In the genomic region with DNA sequence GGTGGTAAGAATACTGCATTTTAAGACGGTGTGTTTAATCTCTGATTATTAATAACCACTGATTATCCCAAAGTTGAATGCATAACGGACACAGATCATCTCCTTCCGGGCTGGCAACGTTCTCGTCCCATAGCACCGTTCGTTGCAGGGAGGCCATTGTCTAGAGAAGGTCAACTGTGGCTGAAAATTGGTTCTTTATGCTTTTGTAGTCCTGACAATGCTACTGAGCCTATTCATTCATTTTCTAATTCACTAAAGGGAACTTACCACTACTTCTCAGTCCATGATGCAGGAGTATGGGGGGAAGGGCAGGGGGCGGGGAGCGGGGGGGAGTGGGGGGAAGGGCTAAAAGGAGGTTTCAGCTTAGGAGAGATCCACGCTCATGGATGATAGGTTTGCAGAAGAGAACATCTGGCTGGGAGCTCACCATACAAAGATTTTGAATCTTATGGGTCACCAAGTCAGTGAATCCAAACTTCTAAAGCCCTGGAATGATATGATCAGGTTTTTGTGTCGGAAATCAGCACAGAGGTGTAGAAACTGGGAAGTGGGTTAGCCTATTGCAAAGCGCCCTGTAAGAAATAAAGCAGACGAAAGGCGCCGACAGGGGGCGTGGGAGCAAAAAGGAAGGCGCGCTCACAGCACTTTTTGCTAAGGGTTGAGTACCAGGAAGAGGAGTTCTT, we compare ENCODE assay signal across 8 mouse cellular contexts. TPM values are rescaled to one million over a fixed set of nuclear protein-coding genes. Genes with fewer than 3 reads are reported as not detected.
A peak's percentile ranks its signal among the peaks of the same experiment; 100 is the strongest.
DNase-seq lines count a peak whose midpoint lies in the region; ATAC-seq and TF ChIP-seq lines count a peak whose summit lies in the region.

No protein-coding gene starts in this region.

- H3K27ac ChIP-seq in embryonic facial prominence, embryonic 14.5 days (replicated peaks; ENCODE audit: low read depth, low read length): peak overlapping the region; percentile 73
- no peak overlapping the region; the same call in 1 of the 2 replicates for H3K27ac ChIP-seq in limb, embryonic 14.5 days (replicated peaks; ENCODE audit: low read depth, low read length)
- peak overlapping the region; percentile 59 for H3K27ac ChIP-seq in midbrain, postnatal 0 days (ENCODE audit: low read depth, low read length)

- H3K27me3 ChIP-seq in embryonic facial prominence, embryonic 14.5 days (replicated peaks; ENCODE audit: control insufficient read depth, insufficient read depth, low read length): no peaks in the 10 kb centered on the region
- H3K27me3 ChIP-seq in limb, embryonic 14.5 days (ENCODE audit: control insufficient read depth, insufficient read depth, low read length): no peaks in the 10 kb centered on the region
- H3K27me3 ChIP-seq in midbrain, postnatal 0 days (ENCODE audit: insufficient read depth, low read length): no peaks in the 10 kb centered on the region

- H3K36me3 ChIP-seq in embryonic facial prominence, embryonic 14.5 days (ENCODE audit: control insufficient read depth, insufficient read depth, low read length): peaks cover 12% of the 10 kb centered on the region
- H3K36me3 ChIP-seq in limb, embryonic 14.5 days (ENCODE audit: control insufficient read depth, insufficient read depth, low read length): peaks cover 10% of the 10 kb centered on the region; the same call in 1 of the 2 replicates
- no peaks in the 10 kb centered on the region; the same call in 1 of the 2 replicates for H3K36me3 ChIP-seq in midbrain, postnatal 0 days (ENCODE audit: insufficient read depth, low read length)

- DNase-seq in 3T3-L1 (ENCODE audit: low read depth, low spot score): peak; percentile 99
- DNase-seq in adrenal gland, postnatal 4 days (ENCODE audit: low spot score in 2 of 2): peak; percentile 54 to 70
- peak; percentile 95 for DNase-seq in embryonic facial prominence, embryonic 14.5 days (ENCODE audit: low spot score)
- DNase-seq in heart, adult 8-10 months (ENCODE audit: low spot score): peak; percentile 86
- DNase-seq in kidney, adult 9 months: peak; percentile 87
- peak; percentile 94 for DNase-seq in limb, embryonic 14.5 days (ENCODE audit: low spot score)
- peak; percentile 93 for DNase-seq in midbrain, postnatal 0 days (ENCODE audit: low spot score)
- peak; percentile 82 to 92 for DNase-seq in spleen, postnatal 14 days (ENCODE audit: low spot score in 2 of 2)

- H3K4me1 ChIP-seq in embryonic facial prominence, embryonic 14.5 days (ENCODE audit: control insufficient read depth, insufficient read depth, low read length): peaks cover 10% of the 10 kb centered on the region
- peaks cover 7% of the 10 kb centered on the region for H3K4me1 ChIP-seq in limb, embryonic 14.5 days (ENCODE audit: control insufficient read depth, insufficient read depth, low read length)
- H3K4me1 ChIP-seq in midbrain, postnatal 0 days (ENCODE audit: insufficient read depth, low read length): peaks cover 6% of the 10 kb centered on the region

- H3K4me2 ChIP-seq in embryonic facial prominence, embryonic 14.5 days (ENCODE audit: low read depth, low read length): peak overlapping the region; percentile 79
- H3K4me2 ChIP-seq in limb, embryonic 14.5 days (replicated peaks; ENCODE audit: low read depth, low read length, severe bottlenecking): peak overlapping the region; percentile 72
- peak overlapping the region; percentile 75 for H3K4me2 ChIP-seq in midbrain, postnatal 0 days (ENCODE audit: low read depth, low read length, poor library complexity, severe bottlenecking)

- under 1% methylated on average over 18 of the region's 18 CpGs for WGBS in embryonic facial prominence, embryonic 14.5 days
- WGBS in limb, embryonic 14.5 days: 1% methylated on average over 18 of the region's 18 CpGs
- 0% methylated on average over 18 of the region's 18 CpGs for WGBS in midbrain, postnatal 0 days

- ATAC-seq in embryonic facial prominence, embryonic 14.5 days (ENCODE audit: low read depth): peak; percentile 73
- peak; percentile 52 for ATAC-seq in limb, embryonic 14.5 days (ENCODE audit: low FRiP score, low read depth)
- ATAC-seq in midbrain, postnatal 0 days (ENCODE audit: low FRiP score): peak; percentile 66

- TF ChIP-seq POLR2A in limb, embryonic 14.5 days (IDR thresholded peaks at IDR 0.05; ENCODE audit: borderline replicate concordance, extremely low read depth, insufficient read depth, insufficient read length): no peak

- TF ChIP-seq CTCF in midbrain, postnatal 0 days (IDR thresholded peaks at IDR 0.05): peak; percentile 87

- no peaks in the 10 kb centered on the region for H3K9me3 ChIP-seq in embryonic facial prominence, embryonic 14.5 days (ENCODE audit: control insufficient read depth, low read length)
- no peaks in the 10 kb centered on the region for H3K9me3 ChIP-seq in limb, embryonic 14.5 days (ENCODE audit: control insufficient read depth, low read length)
- no peaks in the 10 kb centered on the region for H3K9me3 ChIP-seq in midbrain, postnatal 0 days (ENCODE audit: low read length)

- peak overlapping the region; percentile 59 for H3K9ac ChIP-seq in embryonic facial prominence, embryonic 14.5 days (ENCODE audit: low read depth, low read length)
- H3K9ac ChIP-seq in limb, embryonic 14.5 days (ENCODE audit: low read depth, low read length, severe bottlenecking): peak overlapping the region; percentile 74
- H3K9ac ChIP-seq in midbrain, postnatal 0 days (replicated peaks; ENCODE audit: low read length, poor library complexity, severe bottlenecking): 0 out of 2 replicates have a peak overlapping the region, but pooled peaks have one; percentile 68

- peak overlapping the region; percentile 72 for H3K4me3 ChIP-seq in embryonic facial prominence, embryonic 14.5 days (ENCODE audit: low read depth, low read length)
- H3K4me3 ChIP-seq in limb, embryonic 14.5 days (replicated peaks; ENCODE audit: low read length): peak overlapping the region; percentile 76
- H3K4me3 ChIP-seq in midbrain, postnatal 0 days (ENCODE audit: low read depth, low read length): peak overlapping the region; percentile 45

RNA-seq across cellular contexts. Expression of a gene that starts 0.7 kb away (rescaled TPM):
- 10 to 100 TPM; 27.7 to 38.2 TPM for total RNA-seq in adrenal gland, postnatal 4 days (2021)
- polyA plus RNA-seq in embryonic facial prominence, embryonic 14.5 days (2014; fragmentation: Nextera tagmentation; extraction: Ambion mirVana): 62.5 and 73.1 TPM in 2 replicates
- 1 to 10 TPM; 4.5 to 7.5 (median 5.8) TPM for total RNA-seq in heart, adult 8-10 months (2022)
- 79.8 and 83.3 TPM in 2 replicates for polyA plus RNA-seq in limb, embryonic 14.5 days (2012; rRNA removed)
- 63.2 and 65.3 TPM in 2 replicates for polyA plus RNA-seq in limb, embryonic 14.5 days (2014; fragmentation: Nextera tagmentation; extraction: Ambion mirVana)
- 67.4 and 73.6 TPM in 2 replicates for total RNA-seq in midbrain, postnatal 0 days (2014; rRNA removed)
- polyA plus RNA-seq in midbrain, postnatal 0 days (2015; fragmentation: Nextera tagmentation; extraction: Ambion mirVana): 28.9 and 31.4 TPM in 2 replicates

RNA-seq across cellular contexts. Expression of a gene that starts 23.0 kb away (rescaled TPM):
- total RNA-seq in adrenal gland, postnatal 4 days (2021): 1 to 10 TPM; 9.1 to 9.3 TPM
- 10.5 and 11.6 TPM in 2 replicates for polyA plus RNA-seq in embryonic facial prominence, embryonic 14.5 days (2014; fragmentation: Nextera tagmentation; extraction: Ambion mirVana)
- 1 to 10 TPM; 4.6 to 7.9 (median 6.8) TPM for total RNA-seq in heart, adult 8-10 months (2022)
- 17.0 and 22.3 TPM in 2 replicates for polyA plus RNA-seq in limb, embryonic 14.5 days (2012; rRNA removed)
- 11.4 and 13.1 TPM in 2 replicates for polyA plus RNA-seq in limb, embryonic 14.5 days (2014; fragmentation: Nextera tagmentation; extraction: Ambion mirVana)
- 28.7 and 35.5 TPM in 2 replicates for total RNA-seq in midbrain, postnatal 0 days (2014; rRNA removed)
- polyA plus RNA-seq in midbrain, postnatal 0 days (2015; fragmentation: Nextera tagmentation; extraction: Ambion mirVana): 15.9 and 16.0 TPM in 2 replicates

RNA-seq across cellular contexts. Expression of a gene that starts 23.2 kb away (rescaled TPM):
- total RNA-seq in adrenal gland, postnatal 4 days (2021): 10 to 100 TPM; 34.7 to 37.2 TPM
- polyA plus RNA-seq in embryonic facial prominence, embryonic 14.5 days (2014; fragmentation: Nextera tagmentation; extraction: Ambion mirVana): 15.7 and 18.3 TPM in 2 replicates
- total RNA-seq in heart, adult 8-10 months (2022): 10 to 100 TPM; 17.5 to 21.0 (median 19.8) TPM
- polyA plus RNA-seq in limb, embryonic 14.5 days (2012; rRNA removed): 7.4 and 9.5 TPM in 2 replicates
- polyA plus RNA-seq in limb, embryonic 14.5 days (2014; fragmentation: Nextera tagmentation; extraction: Ambion mirVana): 9.8 and 11.0 TPM in 2 replicates
- 9.6 and 13.3 TPM in 2 replicates for total RNA-seq in midbrain, postnatal 0 days (2014; rRNA removed)
- 6.9 and 7.3 TPM in 2 replicates for polyA plus RNA-seq in midbrain, postnatal 0 days (2015; fragmentation: Nextera tagmentation; extraction: Ambion mirVana)
